Mouse (Mus musculus) CH12.LX (cell line): ENCODE data around the gene Rbm25.

Source experiments
- CTCF ChIP-seq, 2 experiments: IDR thresholded peaks in 1 of 2; conservative IDR thresholded peaks in 1 of 2; 2 replicates each; pipeline ENCODE4 v1.5.1; 2011 to 2012; ENCODE audit warnings: low read depth in 2 of 2, low read length in 2 of 2, improper control_type of control experiment in 1 of 2, inconsistent platforms in 1 of 2, mild to moderate bottlenecking in 1 of 2, moderate library complexity in 1 of 2
- EP300 ChIP-seq: IDR thresholded peaks from 2 replicates; pipeline ENCODE4 v1.6.1; 2011; ENCODE audit warnings: low read length, improper control_type of control experiment
- MAFK ChIP-seq: IDR thresholded peaks from 2 replicates; pipeline ENCODE4 v1.6.1; 2011; ENCODE audit warnings: low read length, improper control_type of control experiment; ENCODE audit not compliant: insufficient replicate concordance
- MXI1 ChIP-seq: IDR thresholded peaks from 2 replicates; pipeline ENCODE4 v1.6.1; 2011; ENCODE audit warnings: mild to moderate bottlenecking, low read depth, low read length, improper control_type of control experiment
- MYC ChIP-seq: IDR thresholded peaks from 2 replicates; pipeline ENCODE4 v1.6.1; 2011; ENCODE audit warnings: low read depth, mild to moderate bottlenecking, improper control_type of control experiment, low read length

GRCm38 (mm10) chr12:83582747-83583146 is 48.3 kb upstream of the Rbm25 start:
- TF ChIP-seq CTCF (conservative IDR thresholded peaks at IDR 0.05 in 1 of 2, IDR thresholded peaks at IDR 0.05 in 1 of 2; ENCODE audit: low read depth in 2 of 2, low read length in 2 of 2) (no peak), MAFK (no peak), EP300 (no peak), MYC (no peak), MXI1 (no peak)
